8 mouse cellular contexts compared by ENCODE assay signal in genomic region chr7:133185931-133186601, GRCm38 (mm10).
DNase-seq lines count a peak whose midpoint lies in the region; ATAC-seq and TF ChIP-seq lines count a peak whose summit lies in the region.

No protein-coding gene starts in this region.

- no peaks in the 10 kb centered on the region for H3K4me1 ChIP-seq in hindbrain, postnatal 0 days (ENCODE audit: insufficient read depth, low read length)
- H3K4me1 ChIP-seq in limb, embryonic 10.5 days = peaks cover 9% of the 10 kb centered on the region
- peaks cover 21% of the 10 kb centered on the region for H3K4me1 ChIP-seq in midbrain, embryonic 10.5 days

- H3K9ac ChIP-seq in hindbrain, postnatal 0 days (replicated peaks; ENCODE audit: low read length) = no peak overlapping the region

- peak overlapping the region; percentile 30 for H3K4me2 ChIP-seq in hindbrain, postnatal 0 days (ENCODE audit: low read depth, low read length)

- no peaks in the 10 kb centered on the region for H3K9me3 ChIP-seq in hindbrain, postnatal 0 days (ENCODE audit: low read length)
- H3K9me3 ChIP-seq in limb, embryonic 10.5 days (replicated peaks) = no peaks in the 10 kb centered on the region
- no peaks in the 10 kb centered on the region for H3K9me3 ChIP-seq in midbrain, embryonic 10.5 days (replicated peaks)

- H3K27ac ChIP-seq in hindbrain, postnatal 0 days = no peak overlapping the region
- H3K27ac ChIP-seq in limb, embryonic 10.5 days = peak overlapping the region; percentile 68
- H3K27ac ChIP-seq in midbrain, embryonic 10.5 days (replicated peaks) = no peak overlapping the region

- no peaks in the 10 kb centered on the region for H3K36me3 ChIP-seq in hindbrain, postnatal 0 days (ENCODE audit: insufficient read depth, low read length)
- no peaks in the 10 kb centered on the region for H3K36me3 ChIP-seq in limb, embryonic 10.5 days
- H3K36me3 ChIP-seq in midbrain, embryonic 10.5 days = no peaks in the 10 kb centered on the region

- ATAC-seq in common myeloid progenitor, adult 5-6 weeks (replicated peaks; ENCODE audit: low read depth, poor library complexity, severe bottlenecking) = peak; percentile 76
- peak; percentile 74 for ATAC-seq in hindbrain, postnatal 0 days

- TF ChIP-seq CTCF in hindbrain, postnatal 0 days (IDR thresholded peaks at IDR 0.05; ENCODE audit: low read depth) = peak; percentile 65

- 17% methylated on average over 12 of the region's 12 CpGs for WGBS in hindbrain, postnatal 0 days
- 12% methylated on average over 12 of the region's 12 CpGs for WGBS in limb, embryonic 10.5 days
- WGBS in midbrain, embryonic 10.5 days = 17% methylated on average over 12 of the region's 12 CpGs

- no peak overlapping the region for H3K4me3 ChIP-seq in hindbrain, postnatal 0 days (ENCODE audit: low read length)
- peak overlapping the region; percentile 38 for H3K4me3 ChIP-seq in limb, embryonic 10.5 days
- H3K4me3 ChIP-seq in midbrain, embryonic 10.5 days = peak overlapping the region; percentile 43

- intact Hi-C loops in gastrocnemius, postnatal 14 days (cut with DNase I; ENCODE audit: low total_unique reads) = no loop called here

- no peaks in the 10 kb centered on the region for H3K27me3 ChIP-seq in hindbrain, postnatal 0 days (ENCODE audit: insufficient read depth, low read length)
- no peaks in the 10 kb centered on the region for H3K27me3 ChIP-seq in limb, embryonic 10.5 days (ENCODE audit: low read depth, poor library complexity, severe bottlenecking)
- H3K27me3 ChIP-seq in midbrain, embryonic 10.5 days (ENCODE audit: low read depth, poor library complexity, severe bottlenecking) = no peaks in the 10 kb centered on the region

- DNase-seq in thymus, postnatal 4 days = peak; percentile 25
- DNase-seq in thymus, adult 18-20 months = no peak
- peak; percentile 63 for DNase-seq in gastrocnemius, postnatal 14 days
- DNase-seq in hindbrain, postnatal 0 days (ENCODE audit: low spot score) = peak; percentile 71
- peak; percentile 59 for DNase-seq in limb, embryonic 10.5 days (ENCODE audit: low spot score)
- DNase-seq in midbrain, embryonic 10.5 days (ENCODE audit: low spot score) = peak; percentile 54
- DNase-seq in urinary bladder, postnatal 25 days (ENCODE audit: low spot score) = peak; percentile 61

Comparison
In these comparisons a context has a peak if more than half of its experiments do, and no peak if none do; other contexts are left out.
1. DNase-seq: peak in thymus, postnatal 4 days (single experiment), gastrocnemius, postnatal 14 days (single experiment), hindbrain, postnatal 0 days (single experiment), limb, embryonic 10.5 days (single experiment), midbrain, embryonic 10.5 days (single experiment) and urinary bladder, postnatal 25 days (single experiment); none in thymus, adult 18-20 months (0 of 2).